Mouse (Mus musculus): ENCODE measurements around the gene Ptprk.

DNA sequence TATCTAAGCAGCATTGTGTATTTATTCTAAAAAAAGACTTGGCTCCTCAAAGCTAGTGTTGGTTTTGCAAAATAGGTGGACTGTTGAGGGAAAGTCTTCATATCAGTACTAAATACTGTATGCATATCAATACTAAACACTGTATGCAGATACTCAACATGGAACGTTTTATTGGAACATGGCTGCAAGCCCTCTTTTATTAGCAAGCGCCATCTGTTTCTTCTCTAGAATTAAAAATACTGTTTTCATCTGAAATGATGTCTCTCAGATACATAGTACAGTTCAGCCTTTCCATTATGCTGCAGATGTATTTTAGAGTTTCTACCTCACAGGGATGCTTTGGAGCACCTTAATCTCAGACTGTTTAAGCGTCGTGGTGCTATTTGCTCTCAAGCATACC, 49.3 kb downstream of the Ptprk start:
- TF ChIP-seq CTCF (IDR thresholded peaks at IDR 0.05; ENCODE audit: borderline replicate concordance, insufficient read depth, low read depth, low read length) (no peak), POLR2A (IDR thresholded peaks at IDR 0.05; ENCODE audit: borderline replicate concordance, insufficient read depth, low read length) (no peak)

Data from cerebellum, adult 2 months (tissue).